Mouse (Mus musculus): ENCODE measurements at regions not wholly inside any gene's neighbourhood (a gene's known extent, or its start where the extent isn't known, plus 50 kb on each side); places are given as distances from the start of the nearest gene placed in this dataset.

DNA sequence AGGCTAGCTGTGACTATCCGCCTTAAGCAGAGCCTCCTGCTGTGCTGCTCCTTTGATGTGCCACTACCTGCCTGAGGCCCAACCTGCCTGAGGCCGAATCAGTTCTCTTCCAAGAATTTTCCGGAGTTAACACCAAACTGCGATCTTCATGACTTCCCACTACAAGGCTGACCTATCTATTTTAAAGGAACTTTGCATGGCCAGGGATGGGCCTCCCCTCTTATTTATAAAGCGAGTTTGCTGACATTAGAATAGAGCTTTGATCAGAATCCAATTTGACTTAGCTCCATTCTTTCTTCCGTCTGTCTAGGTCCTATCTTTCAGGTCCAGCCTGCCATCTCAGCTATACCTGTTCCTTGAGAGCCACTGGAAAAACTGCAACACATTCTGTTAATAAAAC lies 194.6 kb upstream of the Cr2 start:
- DNase-seq = peak; percentile 1
